Mouse (Mus musculus) intestine, postnatal 0 days (tissue): Measurements from ENCODE around the gene Epas1. TPM values are rescaled to one million over a fixed set of nuclear protein-coding genes. Genes with fewer than 3 reads are reported as not detected.

ENCODE experiments used
- ATAC-seq: fragments of 200-750 bp; cut with Nextera tagmentation; 2 replicates; pipeline ENCODE4 v1.8.0; 2017; ENCODE audit warnings: mild to moderate bottlenecking, moderate TSS enrichment, moderate library complexity
- H3K27ac ChIP-seq: fragments of 300-500 bp; sonication (generic); 2 replicates; pipeline ENCODE4 v1.5.1; 2014; ENCODE audit warnings: mild to moderate bottlenecking, low read depth, low read length, moderate library complexity
- H3K27me3 ChIP-seq: fragments of 300-500 bp; sonication (generic); replicated peaks from 2 replicates; pipeline ENCODE4 v1.6.1; 2014; ENCODE audit warnings: low read length, mixed read lengths; ENCODE audit not compliant: control insufficient read depth, insufficient read depth
- H3K36me3 ChIP-seq: fragments of 300-500 bp; sonication (generic); 2 replicates; pipeline ENCODE4 v1.6.1; 2014; ENCODE audit warnings: mild to moderate bottlenecking, moderate library complexity; ENCODE audit not compliant: control insufficient read depth, insufficient read depth
- H3K4me1 ChIP-seq: fragments of 300-500 bp; sonication (generic); replicated peaks from 2 replicates; pipeline ENCODE4 v1.6.1; 2014; ENCODE audit warnings: antibody characterized with exemption, low read length, mixed read lengths; ENCODE audit not compliant: control insufficient read depth, insufficient read depth
- H3K4me2 ChIP-seq: fragments of 300-500 bp; sonication (generic); replicated peaks from 2 replicates; pipeline ENCODE4 v1.6.1; 2014; ENCODE audit warnings: low read depth, mild to moderate bottlenecking, moderate library complexity
- H3K4me3 ChIP-seq: fragments of 300-500 bp; sonication (generic); 2 replicates; pipeline ENCODE4 v1.5.1; 2014; ENCODE audit warnings: low read depth, low read length
- H3K9ac ChIP-seq: fragments of 300-500 bp; sonication (generic); 2 replicates; pipeline ENCODE4 v1.6.1; 2014; ENCODE audit warnings: mild to moderate bottlenecking, low read depth, low read length
- H3K9me3 ChIP-seq: fragments of 300-500 bp; sonication (generic); 2 replicates; pipeline ENCODE4 v1.6.1; 2016; ENCODE audit warnings: mixed run types; ENCODE audit not compliant: control insufficient read depth
- CTCF ChIP-seq: sonication (generic); IDR thresholded peaks from 2 replicates; pipeline ENCODE4 v1.5.1; 2016; ENCODE audit warnings: low read depth, mild to moderate bottlenecking, control low read depth, antibody characterized with exemption, moderate library complexity
- WGBS: fragments of 180-500 bp; shearing (Covaris S2); extraction: QIAGEN DNeasy Blood & Tissue Kit; methylation state at CpG from one replicate; pipeline ENCODE4 v1.1.7; 2014; 5-methylcytosine and 5-hydroxymethylcytosine counted together
- polyA plus RNA-seq: library from polyadenylated mRNA; unstranded; fragments of >200 nt; fragmentation: Nextera tagmentation; extraction: Ambion mirVana; gene quantifications from 2 replicates; pipeline ENCODE4 v1.2.1, GENCODE M21; 2015

Gene Epas1
- polyA plus RNA-seq, 1 experiment from 2014 or later: 8.7 TPM

DNA sequence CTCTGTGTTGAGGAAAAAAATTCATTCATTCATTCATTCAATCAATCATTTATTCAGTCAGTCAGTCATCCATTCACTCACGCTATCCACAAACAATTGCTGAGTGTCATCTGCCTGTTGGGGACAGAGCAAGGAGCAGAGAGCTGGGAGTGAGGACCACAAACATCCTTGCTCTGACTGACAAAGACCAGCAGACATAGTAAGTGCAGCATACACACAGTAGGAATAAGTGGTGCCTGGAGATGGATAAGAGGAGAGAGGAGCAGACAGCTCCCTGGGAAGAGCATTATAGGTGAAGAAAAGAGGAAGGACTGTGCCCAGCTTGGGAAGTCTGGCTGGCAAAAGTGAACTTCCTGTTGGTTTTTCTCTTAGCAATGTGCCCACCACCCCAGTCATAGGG lies 21.0 kb upstream of the Epas1 start:
- no peak overlapping the region for H3K4me3 ChIP-seq
- no peak overlapping the region for H3K27ac ChIP-seq
- peak overlapping the region; percentile 42 for H3K4me2 ChIP-seq
- no peaks in the 10 kb centered on the region for H3K36me3 ChIP-seq
- ATAC-seq: no peak; the same call in 1 of the 2 replicates
- TF ChIP-seq CTCF: no peak
- WGBS: 77% methylated on average over 1 of the region's 1 CpGs
- no peaks in the 10 kb centered on the region for H3K9me3 ChIP-seq
- H3K9ac ChIP-seq: no peak overlapping the region
- no peaks in the 10 kb centered on the region for H3K4me1 ChIP-seq
- H3K27me3 ChIP-seq: no peaks in the 10 kb centered on the region

DNA sequence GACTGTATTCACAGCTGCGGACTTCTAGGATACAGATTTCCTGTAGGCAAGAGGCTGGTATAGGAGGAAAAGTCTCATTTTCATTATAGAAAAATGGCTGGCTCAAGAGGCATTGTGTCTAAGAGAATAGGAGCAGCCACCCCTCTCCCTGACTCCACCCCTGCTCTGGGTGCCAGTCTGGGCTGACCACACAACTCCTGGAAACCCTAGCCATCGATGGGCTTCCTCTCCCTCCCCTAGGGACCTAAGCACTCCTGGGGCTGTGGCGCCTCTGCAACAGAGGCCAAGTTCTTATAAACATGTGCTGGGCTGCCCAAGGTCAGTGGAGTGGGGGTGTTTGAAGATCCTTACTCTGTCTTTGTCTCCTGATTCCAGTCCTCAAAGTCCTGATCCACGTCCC lies 19.9 kb upstream of the Epas1 start:
- no peak overlapping the region for H3K4me3 ChIP-seq
- H3K27ac ChIP-seq: no peak overlapping the region
- no peak for ATAC-seq
- H3K27me3 ChIP-seq: no peaks in the 10 kb centered on the region
- no peaks in the 10 kb centered on the region for H3K36me3 ChIP-seq
- TF ChIP-seq CTCF: no peak
- no peak overlapping the region for H3K9ac ChIP-seq
- no peak overlapping the region for H3K4me2 ChIP-seq
- no peaks in the 10 kb centered on the region for H3K9me3 ChIP-seq
- WGBS: 73% methylated on average over 4 of the region's 4 CpGs
- no peaks in the 10 kb centered on the region for H3K4me1 ChIP-seq

DNA sequence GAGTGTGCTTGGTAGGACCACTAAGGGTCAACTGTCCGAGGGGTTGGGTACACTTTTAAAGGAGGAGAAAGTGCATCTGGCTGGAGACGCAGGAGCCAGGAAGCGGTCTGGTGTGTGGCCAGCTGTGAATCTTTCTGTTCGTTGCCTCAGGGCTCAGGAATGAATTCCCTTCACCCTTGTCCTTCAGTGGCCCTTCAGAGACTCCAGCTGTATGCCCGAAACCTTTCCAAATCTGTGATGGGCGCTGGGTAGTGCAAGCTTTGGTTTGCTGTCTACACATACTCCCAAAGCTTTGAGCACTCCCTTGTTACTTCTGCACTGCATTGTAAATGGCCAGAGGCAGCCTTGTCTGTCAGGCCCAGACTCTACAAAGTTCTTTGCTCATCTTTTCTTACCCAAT lies 15.0 kb upstream of the Epas1 start:
- no peaks in the 10 kb centered on the region for H3K4me1 ChIP-seq
- H3K27me3 ChIP-seq: no peaks in the 10 kb centered on the region
- no peak overlapping the region for H3K27ac ChIP-seq
- no peaks in the 10 kb centered on the region for H3K36me3 ChIP-seq
- H3K4me2 ChIP-seq: no peak overlapping the region
- H3K4me3 ChIP-seq: no peak overlapping the region
- no peaks in the 10 kb centered on the region for H3K9me3 ChIP-seq
- no peak for ATAC-seq
- no peak overlapping the region for H3K9ac ChIP-seq
- WGBS: 68% methylated on average over 6 of the region's 6 CpGs
- no peak for TF ChIP-seq CTCF

DNA sequence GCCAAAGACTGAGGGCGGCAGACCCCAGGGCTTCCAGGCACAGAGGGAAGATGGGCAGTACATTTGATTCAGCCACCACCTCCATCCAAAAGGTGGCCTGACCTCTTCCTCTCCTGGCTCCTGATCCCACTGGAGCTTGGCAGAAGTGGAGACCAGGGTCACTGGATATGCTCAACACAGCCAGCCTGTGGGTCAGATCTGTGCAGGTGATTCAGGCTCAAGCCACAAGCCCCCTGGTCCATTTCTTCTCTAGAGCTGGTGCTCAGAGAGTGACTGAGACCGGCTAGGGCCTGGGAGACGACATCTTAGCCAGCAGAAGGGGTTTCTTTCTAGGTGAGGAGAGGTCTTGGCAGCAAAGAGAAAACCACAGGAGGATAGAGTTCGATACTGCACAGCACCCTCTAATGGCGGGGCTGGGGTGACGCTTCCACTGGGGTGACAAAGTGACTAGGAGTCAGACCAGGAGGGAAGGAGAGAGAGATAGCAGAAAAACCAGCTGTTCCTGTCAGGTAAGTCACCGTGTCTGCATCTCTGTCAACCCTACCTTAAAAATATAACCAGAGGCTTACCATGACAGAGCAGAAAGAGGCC lies 10.1 kb upstream of the Epas1 start:
- WGBS: 74% methylated on average over 7 of the region's 7 CpGs
- Histone ChIP-seq H3K4me2 (no peak overlapping the region), H3K9ac (no peak overlapping the region), H3K4me1 (no peaks in the 10 kb centered on the region), H3K36me3 (no peaks in the 10 kb centered on the region), H3K4me3 (no peak overlapping the region), H3K9me3 (no peaks in the 10 kb centered on the region), H3K27me3 (no peaks in the 10 kb centered on the region), H3K27ac (no peak overlapping the region)
- ATAC-seq: no peak
- peak; percentile 41 for TF ChIP-seq CTCF

DNA sequence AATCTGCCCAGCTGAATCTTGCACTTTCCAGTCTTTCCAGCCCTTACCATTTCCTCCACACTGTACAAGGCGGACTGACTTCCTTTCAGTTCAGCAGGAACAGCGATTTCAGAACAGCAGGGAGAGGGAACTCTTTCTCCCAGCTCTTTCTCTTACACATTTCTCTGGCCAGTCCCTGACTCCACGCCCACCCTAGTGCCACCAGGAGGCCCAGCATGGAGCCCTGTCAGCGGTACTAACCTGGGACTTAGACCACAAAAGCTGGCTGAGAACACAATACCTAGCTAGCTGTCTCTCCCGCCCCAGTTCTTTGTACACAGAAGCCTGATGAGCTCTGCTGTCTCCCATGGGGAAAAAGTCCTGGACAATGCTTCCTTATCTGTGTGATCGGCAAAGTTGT lies 8.6 kb upstream of the Epas1 start:
- Histone ChIP-seq H3K27ac (no peak overlapping the region), H3K27me3 (no peaks in the 10 kb centered on the region), H3K4me3 (no peak overlapping the region), H3K4me1 (no peaks in the 10 kb centered on the region), H3K9me3 (no peaks in the 10 kb centered on the region), H3K9ac (no peak overlapping the region), H3K4me2 (no peak overlapping the region), H3K36me3 (no peaks in the 10 kb centered on the region)
- no peak for ATAC-seq
- WGBS: 38% methylated on average over 6 of the region's 6 CpGs
- no peak for TF ChIP-seq CTCF

DNA sequence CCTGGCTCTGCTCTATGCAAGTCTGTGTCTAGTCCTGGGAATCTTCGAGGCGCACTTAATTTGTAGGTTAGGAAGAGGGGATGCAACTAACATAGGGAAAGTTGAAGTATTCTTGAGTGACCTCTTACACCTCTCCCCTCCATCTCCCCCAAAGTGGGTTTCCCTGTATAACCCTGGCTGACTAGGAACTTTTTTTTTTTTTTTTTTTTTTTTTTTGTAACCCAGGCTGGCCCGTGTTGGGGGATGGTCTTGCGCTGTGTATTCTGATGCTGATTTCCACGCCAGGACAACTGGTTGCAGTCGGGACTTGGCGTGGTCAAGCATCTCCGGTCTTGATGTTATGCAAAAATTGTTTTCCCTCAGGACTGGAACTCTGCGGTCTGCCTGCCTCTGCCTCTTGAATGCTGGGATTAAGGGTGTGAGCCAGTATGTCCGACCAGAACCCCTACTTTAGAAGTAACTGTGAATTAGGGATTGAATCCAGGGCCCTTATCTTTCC lies 2.1 kb upstream of the Epas1 start:
- H3K4me3 ChIP-seq: no peak overlapping the region
- H3K27ac ChIP-seq: no peak overlapping the region
- H3K9me3 ChIP-seq: no peaks in the 10 kb centered on the region
- no peak for ATAC-seq
- H3K36me3 ChIP-seq: no peaks in the 10 kb centered on the region
- no peak overlapping the region for H3K4me2 ChIP-seq
- no peak overlapping the region for H3K9ac ChIP-seq
- TF ChIP-seq CTCF: no peak
- H3K4me1 ChIP-seq: 0 out of 2 replicates have a peak, but pooled peaks cover 4% of the 10 kb centered on the region
- peaks cover 28% of the 10 kb centered on the region for H3K27me3 ChIP-seq
- WGBS: 88% methylated on average over 10 of the region's 10 CpGs
